Mouse (Mus musculus) liver, postnatal 0 days (tissue): ENCODE results near the gene Wdr45.

Experiments
- CTCF ChIP-seq: sonication (generic); IDR thresholded peaks from 2 replicates; pipeline ENCODE4 v1.5.1; 2016; ENCODE audit warnings: antibody characterized with exemption, low read depth
- EP300 ChIP-seq: IDR thresholded peaks from 2 replicates; pipeline ENCODE4 v1.6.1; 2016; ENCODE audit warnings: antibody characterized with exemption, low read depth, mild to moderate bottlenecking

DNA sequence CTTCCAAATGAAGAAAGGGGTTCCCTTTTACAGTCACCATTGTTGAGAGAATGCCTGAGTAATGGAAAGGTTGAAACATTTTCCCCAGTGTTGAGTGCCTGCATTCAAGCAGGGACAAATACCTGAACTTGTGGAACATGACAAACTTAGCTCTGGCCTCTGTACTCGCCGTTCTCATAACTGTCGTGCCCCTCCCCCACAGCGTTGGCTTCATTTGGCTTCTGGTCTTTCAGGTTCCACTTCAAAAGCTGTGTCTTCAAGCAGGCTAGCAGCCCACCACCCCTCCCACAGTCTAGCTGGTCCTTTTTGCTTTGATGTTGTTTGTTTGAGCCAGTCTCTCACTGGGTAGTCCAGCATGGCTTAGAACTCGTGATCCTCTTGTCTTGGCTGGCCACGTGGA, 41.4 kb upstream of the Wdr45 start:
- TF ChIP-seq CTCF (no peak), EP300 (no peak)
